8 mouse cellular contexts compared by ENCODE assay signal in the genomic region with DNA sequence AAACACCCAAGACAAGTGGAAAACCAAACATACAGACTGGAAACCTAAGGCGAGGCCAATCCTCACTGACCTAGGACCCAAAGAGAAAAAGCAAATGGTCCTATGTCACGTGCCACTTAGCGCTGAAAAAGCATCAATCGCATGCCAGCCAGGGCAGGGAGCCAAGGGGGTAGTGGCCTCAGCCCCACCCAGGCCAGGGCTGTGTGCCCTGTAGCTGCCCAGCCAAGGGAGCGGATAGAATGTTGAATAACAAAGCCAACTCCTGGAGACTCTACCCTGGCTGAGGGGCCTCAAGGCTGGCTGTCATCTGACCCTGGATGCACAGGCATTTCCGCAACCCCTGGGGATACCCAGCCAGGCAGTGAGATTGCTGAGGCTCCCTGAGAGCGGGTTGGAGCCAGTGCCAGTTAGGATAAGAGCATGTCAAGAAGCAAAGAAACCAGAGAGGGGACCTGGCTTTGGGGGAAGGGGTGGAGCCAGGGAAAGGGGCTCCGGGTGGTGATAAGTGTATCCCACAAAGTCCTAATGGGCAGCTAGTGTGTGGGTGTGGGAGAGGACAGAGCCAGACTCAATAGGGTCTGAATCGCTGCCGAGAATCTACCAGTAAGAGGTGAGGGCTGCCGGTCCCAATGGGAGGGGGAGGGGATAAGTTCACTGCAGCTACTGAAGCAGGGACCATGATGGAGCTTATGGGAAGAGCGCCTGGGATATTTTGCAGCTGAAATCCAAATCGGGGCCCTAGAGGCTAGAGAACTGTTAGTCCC. TPM values are rescaled to one million over a fixed set of nuclear protein-coding genes. Genes with fewer than 3 reads are reported as not detected.
DNase-seq lines count a peak whose midpoint lies in the region; ATAC-seq lines count a peak whose summit lies in the region.

No protein-coding gene starts in this region.

- peaks cover 12% of the 10 kb centered on the region for H3K36me3 ChIP-seq in limb, embryonic 13.5 days
- no peaks in the 10 kb centered on the region for H3K36me3 ChIP-seq in midbrain, embryonic 14.5 days (ENCODE audit: control insufficient read depth, insufficient read depth, low read length)

- H3K4me3 ChIP-seq in limb, embryonic 13.5 days: peak overlapping the region; percentile 89
- peak overlapping the region; percentile 76 for H3K4me3 ChIP-seq in midbrain, embryonic 14.5 days (replicated peaks; ENCODE audit: low read depth, low read length)

- H3K4me2 ChIP-seq in limb, embryonic 13.5 days (replicated peaks): peak overlapping the region; percentile 97
- peak overlapping the region; percentile 94 for H3K4me2 ChIP-seq in midbrain, embryonic 14.5 days (ENCODE audit: low read length)

- intact Hi-C loops in gastrocnemius, postnatal 14 days (cut with DNase I; ENCODE audit: low total_unique reads): no loop called here

- H3K27me3 ChIP-seq in limb, embryonic 13.5 days: peaks cover 5% of the 10 kb centered on the region; the same call in 1 of the 2 replicates
- peaks cover 4% of the 10 kb centered on the region; the same call in 1 of the 2 replicates for H3K27me3 ChIP-seq in midbrain, embryonic 14.5 days (ENCODE audit: control insufficient read depth, insufficient read depth, low read length)

- peaks cover 37% of the 10 kb centered on the region for H3K4me1 ChIP-seq in limb, embryonic 13.5 days
- H3K4me1 ChIP-seq in midbrain, embryonic 14.5 days (ENCODE audit: control insufficient read depth, insufficient read depth, low read length): peaks cover 15% of the 10 kb centered on the region

- peak overlapping the region; percentile 92 for H3K9ac ChIP-seq in limb, embryonic 13.5 days
- H3K9ac ChIP-seq in midbrain, embryonic 14.5 days (replicated peaks; ENCODE audit: low read length): peak overlapping the region; percentile 82; the same call in 1 of the 2 replicates

- no peak for ATAC-seq in limb, embryonic 13.5 days (ENCODE audit: low FRiP score, low read depth)
- ATAC-seq in midbrain, embryonic 14.5 days (ENCODE audit: low FRiP score, low TSS enrichment): no peak

- WGBS in limb, embryonic 13.5 days: 25% methylated on average over 13 of the region's 13 CpGs
- WGBS in midbrain, embryonic 14.5 days: 27% methylated on average over 13 of the region's 13 CpGs

- no peaks in the 10 kb centered on the region for H3K9me3 ChIP-seq in limb, embryonic 13.5 days
- no peaks in the 10 kb centered on the region for H3K9me3 ChIP-seq in midbrain, embryonic 14.5 days (ENCODE audit: control insufficient read depth, low read length)

- peak overlapping the region; percentile 52; the same call in 1 of the 2 replicates for H3K27ac ChIP-seq in limb, embryonic 13.5 days
- H3K27ac ChIP-seq in midbrain, embryonic 14.5 days (replicated peaks; ENCODE audit: low read depth, low read length): no peak overlapping the region

- peak; percentile 60 for DNase-seq in right cerebral cortex, adult 18-20 months
- DNase-seq in right cerebral cortex, postnatal 36 days (ENCODE audit: low spot score in 2 of 2): no peak
- peak; percentile 46 to 69 for DNase-seq in cerebellum, postnatal 25 days
- DNase-seq in gastrocnemius, postnatal 14 days: peak; percentile 71
- peak; percentile 36 for DNase-seq in induced T-regulatory cell, adult 2 months (ENCODE audit: low read depth)
- peak; percentile 17 for DNase-seq in midbrain, embryonic 14.5 days
- peak; percentile 47 to 83 for DNase-seq in urinary bladder, postnatal 36 days (ENCODE audit: low spot score in 2 of 2)

RNA-seq across cellular contexts. Expression of a gene that starts 1.3 kb away (rescaled TPM):
- total RNA-seq in gastrocnemius, postnatal 14 days (2021): 10 to 100 TPM; 10.3 to 12.3 TPM
- 6.2 and 11.2 TPM in 2 replicates for polyA plus RNA-seq in limb, embryonic 13.5 days (2015; fragmentation: Nextera tagmentation; extraction: Ambion mirVana)
- 8.0 and 11.5 TPM in 2 replicates for polyA plus RNA-seq in midbrain, embryonic 14.5 days (2014; fragmentation: Nextera tagmentation; extraction: Ambion mirVana)

RNA-seq across cellular contexts. Expression of a gene that starts 28.1 kb away (rescaled TPM):
- 100 to 1,000 TPM; 158 to 180 TPM for total RNA-seq in gastrocnemius, postnatal 14 days (2021)
- polyA plus RNA-seq in limb, embryonic 13.5 days (2015; fragmentation: Nextera tagmentation; extraction: Ambion mirVana): 268 and 284 TPM in 2 replicates
- 286 and 299 TPM in 2 replicates for polyA plus RNA-seq in midbrain, embryonic 14.5 days (2014; fragmentation: Nextera tagmentation; extraction: Ambion mirVana)

RNA-seq across cellular contexts. Expression of a gene that starts 28.7 kb away (rescaled TPM):
- 100 to 1,000 TPM in 1 of 2 experiments, 10 to 100 TPM in 1; 66.9 to 120 TPM for total RNA-seq in gastrocnemius, postnatal 14 days (2021)
- 2.3 and 3.4 TPM in 2 replicates for polyA plus RNA-seq in limb, embryonic 13.5 days (2015; fragmentation: Nextera tagmentation; extraction: Ambion mirVana)
- 1.4 TPM in 2 replicates for polyA plus RNA-seq in midbrain, embryonic 14.5 days (2014; fragmentation: Nextera tagmentation; extraction: Ambion mirVana)

RNA-seq across cellular contexts. Expression of a gene that starts 29.6 kb away (rescaled TPM):
- total RNA-seq in gastrocnemius, postnatal 14 days (2021): 10 to 100 TPM; 18.1 to 22.8 TPM
- polyA plus RNA-seq in limb, embryonic 13.5 days (2015; fragmentation: Nextera tagmentation; extraction: Ambion mirVana): 35.7 and 40.1 TPM in 2 replicates
- 28.8 and 29.9 TPM in 2 replicates for polyA plus RNA-seq in midbrain, embryonic 14.5 days (2014; fragmentation: Nextera tagmentation; extraction: Ambion mirVana)

Comparison
In these comparisons a context has a peak if more than half of its experiments do, and no peak if none do; other contexts are left out.
1. DNase-seq: peak in right cerebral cortex, adult 18-20 months (single experiment), cerebellum, postnatal 25 days (2 of 2), gastrocnemius, postnatal 14 days (single experiment), induced T-regulatory cell, adult 2 months (single experiment), midbrain, embryonic 14.5 days (single experiment) and urinary bladder, postnatal 36 days (2 of 2); none in right cerebral cortex, postnatal 36 days (0 of 2).